Mouse (Mus musculus) lung, embryonic 14.5 days (tissue): ENCODE results near the gene Gm20896. TPM values are rescaled to one million over a fixed set of nuclear protein-coding genes. Genes with fewer than 3 reads are reported as not detected.
"Not testable (repeated sequence)": the region's sequence is repeated elsewhere in the genome, so short reads cannot be mapped to it uniquely, and the experiment has no call there.

Experiments
- ATAC-seq: fragments of 200-750 bp; cut with Nextera tagmentation; 2 replicates; pipeline ENCODE4 v1.8.0; 2017; ENCODE audit warnings: mild to moderate bottlenecking, moderate TSS enrichment, moderate library complexity; ENCODE audit not compliant: insufficient read depth
- DNase-seq: peaks from one replicate; pipeline ENCODE4 v3.0.0-alpha.2; 2015
- H3K27ac ChIP-seq: fragments of 300-500 bp; sonication (generic); 2 replicates; pipeline ENCODE4 v1.5.1; 2014; ENCODE audit warnings: low read depth, mild to moderate bottlenecking, moderate library complexity
- H3K27me3 ChIP-seq: fragments of 300-500 bp; sonication (generic); 2 replicates; pipeline ENCODE4 v1.6.1; 2014; ENCODE audit warnings: low read length, control low read depth; ENCODE audit not compliant: insufficient read depth
- H3K36me3 ChIP-seq: fragments of 300-500 bp; sonication (generic); 2 replicates; pipeline ENCODE4 v1.6.1; 2014; ENCODE audit warnings: control low read depth; ENCODE audit not compliant: insufficient read depth
- H3K4me1 ChIP-seq: fragments of 300-500 bp; sonication (generic); 2 replicates; pipeline ENCODE4 v1.6.1; 2014; ENCODE audit warnings: antibody characterized with exemption, control low read depth; ENCODE audit not compliant: insufficient read depth
- H3K4me2 ChIP-seq: fragments of 300-500 bp; sonication (generic); 2 replicates; pipeline ENCODE4 v1.6.1; 2014; ENCODE audit warnings: mild to moderate bottlenecking
- H3K4me3 ChIP-seq: fragments of 300-500 bp; sonication (generic); 2 replicates; pipeline ENCODE4 v1.5.1; 2014; ENCODE audit warnings: low read depth, low read length
- H3K9ac ChIP-seq: fragments of 300-500 bp; sonication (generic); 2 replicates; pipeline ENCODE4 v1.6.1; 2014
- H3K9me3 ChIP-seq: fragments of 300-500 bp; sonication (generic); 2 replicates; pipeline ENCODE4 v1.6.1; 2016; ENCODE audit warnings: low read depth, low read length, control low read depth
- WGBS: fragments of 180-500 bp; shearing (Covaris S2); extraction: QIAGEN DNeasy Blood & Tissue Kit; methylation state at CpG from one replicate; pipeline ENCODE4 v1.1.7; 2014; 5-methylcytosine and 5-hydroxymethylcytosine counted together
- polyA plus RNA-seq: library from polyadenylated mRNA; unstranded; fragments of >200 nt; fragmentation: Nextera tagmentation; extraction: Ambion mirVana; gene quantifications from 2 replicates; pipeline ENCODE4 v1.2.1, GENCODE M21; 2014

Gm20896 gene
- not detected in 2 replicates for polyA plus RNA-seq

DNA sequence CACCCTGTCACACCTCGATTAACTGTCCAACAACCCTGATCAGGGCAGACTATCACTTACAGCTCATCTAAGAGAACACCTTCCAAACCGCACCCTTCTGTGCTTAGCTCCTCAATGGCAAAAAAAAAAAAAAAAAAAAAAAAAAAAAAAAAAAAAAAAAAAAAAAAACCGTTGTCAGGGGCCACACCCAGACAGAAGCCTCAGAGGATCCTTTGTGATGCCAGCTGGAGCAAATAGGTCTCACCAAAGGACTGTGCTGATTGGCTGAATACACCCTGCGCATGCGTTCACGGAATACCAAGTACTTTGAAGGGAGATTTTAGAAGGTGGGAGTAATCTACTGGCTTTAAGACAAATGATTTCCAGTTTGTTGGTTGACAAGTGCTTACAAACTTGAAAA is at the start of gene Gm20896:
Gm20896 (minus strand) TSS at position 101 of the 400 bp plus-strand sequence.
- not testable (repeated sequence) for H3K4me2 ChIP-seq, H3K9me3 ChIP-seq, H3K4me1 ChIP-seq, H3K9ac ChIP-seq, ATAC-seq, H3K36me3 ChIP-seq, H3K4me3 ChIP-seq, DNase-seq, H3K27ac ChIP-seq, H3K27me3 ChIP-seq
- WGBS: 67% methylated on average over 1 of the region's 6 CpGs
